Mouse (Mus musculus): ENCODE measurements around the gene Tfeb. TPM values are rescaled to one million over a fixed set of nuclear protein-coding genes. Genes with fewer than 3 reads are reported as not detected.

Tfeb gene
- 9.6 and 9.8 TPM in 2 replicates for polyA plus RNA-seq (2014; fragmentation: Nextera tagmentation; extraction: Ambion mirVana)

DNA sequence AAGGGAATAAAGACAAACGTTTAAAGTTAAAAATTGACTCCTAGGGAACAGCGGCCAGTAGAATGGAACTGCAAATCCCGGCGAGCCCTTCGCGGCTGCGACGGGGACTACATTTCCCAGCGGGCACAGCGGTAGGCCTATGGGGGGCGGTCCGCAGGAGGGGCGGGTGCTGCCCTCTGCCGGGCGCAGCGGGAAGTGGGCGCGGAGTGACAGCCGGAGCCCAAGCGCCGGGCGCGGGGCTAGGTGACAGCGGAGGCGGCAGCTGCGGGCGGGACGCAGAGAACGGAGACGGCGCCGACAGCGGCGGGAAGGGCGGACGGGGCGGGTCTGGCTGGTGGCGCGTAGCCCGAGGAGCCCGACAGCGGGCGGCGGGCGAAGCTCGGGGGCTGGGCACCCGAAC is at the start of gene Tfeb:
Gene Tfeb, plus strand, starts transcription at position 175 of the 400 bp plus-strand sequence.
- Histone ChIP-seq H3K36me3 (ENCODE audit: control insufficient read depth, insufficient read depth, low read length) (no peaks in the 10 kb centered on the region), H3K4me2 (peak within 1 kb of the TSS; percentile 99), H3K27me3 (replicated peaks; ENCODE audit: control insufficient read depth, insufficient read depth, low read length) (peaks cover 5% of the 10 kb centered on the region), H3K27ac (ENCODE audit: low read depth, low read length) (peak within 1 kb of the TSS; percentile 62), H3K9me3 (ENCODE audit: control insufficient read depth, low read length) (no peaks in the 10 kb centered on the region), H3K4me1 (replicated peaks; ENCODE audit: control insufficient read depth, insufficient read depth, low read length) (peaks cover 24% of the 10 kb centered on the region), H3K4me3 (ENCODE audit: low read depth, low read length) (peak within 1 kb of the TSS; percentile 81), H3K9ac (ENCODE audit: low read depth, low read length) (peak within 1 kb of the TSS; percentile 79)
- DNase-seq (ENCODE audit: low spot score) (peak; percentile 97), ATAC-seq (replicated peaks; ENCODE audit: low FRiP score) (peak; percentile 81)
- under 1% methylated on average over 47 of the region's 47 CpGs for WGBS

DNA sequence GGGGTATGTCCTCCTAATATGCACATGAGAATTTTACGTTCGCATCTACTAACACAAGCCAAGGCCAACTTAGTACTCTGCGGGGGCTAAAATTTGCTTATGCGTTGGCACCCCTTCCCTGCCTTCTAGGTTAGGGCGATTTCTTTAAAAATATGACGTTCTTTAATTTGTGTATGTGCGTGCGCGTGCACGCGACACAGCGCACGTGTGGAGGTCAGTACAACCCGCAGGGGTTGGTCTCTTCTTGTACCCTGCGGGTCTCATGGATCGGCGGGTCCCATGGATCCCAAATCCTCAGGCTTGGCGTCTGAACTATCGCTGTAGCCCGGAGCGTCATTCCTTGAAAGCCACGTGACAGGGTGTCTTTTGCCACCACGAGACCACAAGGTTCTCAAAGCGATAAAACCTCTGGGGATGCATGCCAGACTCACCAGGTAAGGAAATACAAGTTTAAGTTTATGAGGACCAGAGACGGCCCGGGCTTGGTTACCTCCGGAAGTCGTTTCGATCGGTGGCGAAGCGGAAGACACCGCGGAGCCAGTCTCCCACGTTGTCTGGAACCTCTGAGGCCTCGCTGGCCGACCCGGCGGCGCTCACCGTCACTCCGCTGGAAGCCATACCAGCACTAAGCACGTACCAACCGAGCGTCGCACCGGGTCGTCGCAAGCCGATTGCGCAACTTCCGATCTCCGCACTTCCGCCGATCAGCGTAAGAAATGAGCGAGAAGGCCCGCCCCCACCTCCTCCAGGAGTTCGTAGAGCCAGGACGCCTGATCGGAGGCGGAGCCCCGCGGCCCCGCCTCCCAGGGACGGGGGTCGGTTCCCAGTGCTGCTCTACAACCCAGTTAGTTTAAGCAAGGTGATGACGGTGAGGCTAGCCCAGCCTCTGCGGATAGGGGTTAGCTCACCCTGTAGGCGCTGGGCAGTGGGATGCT is 49.2 kb upstream of the Tfeb start:
- Histone ChIP-seq H3K36me3 (ENCODE audit: control insufficient read depth, insufficient read depth, low read length) (peaks cover 13% of the 10 kb centered on the region; the same call in 1 of the 2 replicates), H3K27ac (ENCODE audit: low read depth, low read length) (peak overlapping the region; percentile 75), H3K9me3 (ENCODE audit: control insufficient read depth, low read length) (no peaks in the 10 kb centered on the region), H3K27me3 (replicated peaks; ENCODE audit: control insufficient read depth, insufficient read depth, low read length) (peaks cover 2% of the 10 kb centered on the region; the same call in 1 of the 2 replicates), H3K4me1 (replicated peaks; ENCODE audit: control insufficient read depth, insufficient read depth, low read length) (peaks cover 11% of the 10 kb centered on the region), H3K4me3 (ENCODE audit: low read depth, low read length) (peak overlapping the region; percentile 81), H3K4me2 (peak overlapping the region; percentile 95), H3K9ac (ENCODE audit: low read depth, low read length) (peak overlapping the region; percentile 83)
- peak; percentile 92 for DNase-seq (ENCODE audit: low spot score)
- WGBS: under 1% methylated on average over 70 of the region's 70 CpGs
- ATAC-seq (replicated peaks; ENCODE audit: low FRiP score): peak; percentile 87

DNA sequence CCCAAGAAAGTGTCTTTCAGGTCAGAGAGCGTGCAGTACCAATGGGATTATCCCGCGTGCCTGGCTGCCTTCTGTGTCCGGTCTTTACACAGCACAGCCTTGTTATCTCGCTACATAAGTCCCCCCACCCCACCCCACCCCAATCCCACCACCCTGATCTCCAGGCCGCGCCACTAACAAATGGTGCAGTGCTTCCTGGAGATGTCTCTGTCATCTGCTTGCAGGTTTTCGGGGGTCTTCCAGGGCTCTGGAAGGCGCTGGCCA is 48.6 kb upstream of the Tfeb start, which contains the start of gene Tomm6:
Gene Tomm6, minus strand, starts transcription at position 43 of the 264 bp plus-strand sequence.
- peak within 1 kb of the TSS; percentile 81 for H3K4me3 ChIP-seq (ENCODE audit: low read depth, low read length)
- H3K9ac ChIP-seq (ENCODE audit: low read depth, low read length): peak within 1 kb of the TSS; percentile 83
- peaks cover 2% of the 10 kb centered on the region; the same call in 1 of the 2 replicates for H3K27me3 ChIP-seq (replicated peaks; ENCODE audit: control insufficient read depth, insufficient read depth, low read length)
- H3K36me3 ChIP-seq (ENCODE audit: control insufficient read depth, insufficient read depth, low read length): peaks cover 13% of the 10 kb centered on the region; the same call in 1 of the 2 replicates
- H3K9me3 ChIP-seq (ENCODE audit: control insufficient read depth, low read length): no peaks in the 10 kb centered on the region
- H3K4me1 ChIP-seq (replicated peaks; ENCODE audit: control insufficient read depth, insufficient read depth, low read length): peaks cover 11% of the 10 kb centered on the region
- H3K27ac ChIP-seq (ENCODE audit: low read depth, low read length): peak within 1 kb of the TSS; percentile 75
- DNase-seq (ENCODE audit: low spot score) (no peak), ATAC-seq (replicated peaks; ENCODE audit: low FRiP score) (no peak)
- H3K4me2 ChIP-seq: peak within 1 kb of the TSS; percentile 95
- 2% methylated on average over 9 of the region's 9 CpGs for WGBS

DNA sequence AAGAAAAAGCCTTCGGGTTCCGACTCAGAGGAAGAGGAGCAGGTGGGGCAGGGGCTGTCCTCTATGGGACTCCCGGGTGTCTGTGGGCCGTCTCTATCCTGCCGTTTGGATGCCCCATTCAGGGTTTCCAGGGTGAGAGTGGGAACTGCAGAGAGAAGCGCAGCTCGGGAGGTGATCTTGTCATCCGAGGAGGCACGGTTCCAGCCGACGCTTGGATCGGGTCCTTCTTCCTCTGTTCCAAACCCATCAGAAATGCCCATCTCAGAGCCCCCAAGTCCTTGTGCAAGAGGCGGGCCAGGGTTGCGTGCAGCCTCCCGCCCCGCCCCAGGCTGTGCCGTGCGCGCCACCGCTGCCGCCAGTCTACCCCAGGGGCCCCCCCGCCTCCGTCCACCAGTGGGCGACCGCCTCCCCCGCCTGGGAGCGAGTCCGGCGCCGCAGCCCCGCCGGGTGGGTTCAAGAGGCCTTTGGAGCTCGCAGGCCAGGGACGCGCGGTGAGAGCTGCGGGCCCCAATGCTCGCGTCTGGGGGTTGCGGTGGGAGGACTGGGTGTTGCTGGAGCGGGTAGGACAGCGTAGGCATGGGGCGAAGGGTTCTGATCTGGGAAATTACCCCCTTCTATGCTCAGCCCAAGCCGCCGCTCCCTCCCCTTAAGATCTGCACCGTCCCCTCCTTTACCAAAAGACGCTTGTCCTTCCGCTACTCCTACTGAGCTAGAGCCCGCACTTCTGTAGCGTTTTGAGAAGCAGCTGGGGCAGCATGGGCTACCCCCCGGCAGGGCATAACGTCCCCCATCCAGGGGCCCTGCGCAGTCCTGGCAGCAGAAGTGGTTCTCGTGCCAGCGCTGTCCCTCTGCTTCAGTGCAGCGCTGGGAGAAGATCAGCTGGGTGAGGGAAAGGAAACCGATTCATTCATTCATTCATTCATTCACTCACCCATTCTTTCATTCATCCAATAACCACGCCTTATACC is 47.9 kb upstream of the Tfeb start, which contains the start of gene Frs3:
Gene Frs3, plus strand, starts transcription at position 423 of the 968 bp plus-strand sequence.
- peaks cover 11% of the 10 kb centered on the region for H3K4me1 ChIP-seq (replicated peaks; ENCODE audit: control insufficient read depth, insufficient read depth, low read length)
- H3K36me3 ChIP-seq (ENCODE audit: control insufficient read depth, insufficient read depth, low read length): peaks cover 13% of the 10 kb centered on the region; the same call in 1 of the 2 replicates
- DNase-seq (ENCODE audit: low spot score) (peak; percentile 83), ATAC-seq (replicated peaks; ENCODE audit: low FRiP score) (peak; percentile 67)
- peak within 1 kb of the TSS; percentile 83 for H3K9ac ChIP-seq (ENCODE audit: low read depth, low read length)
- H3K4me3 ChIP-seq (ENCODE audit: low read depth, low read length): peak within 1 kb of the TSS; percentile 81
- H3K9me3 ChIP-seq (ENCODE audit: control insufficient read depth, low read length): no peaks in the 10 kb centered on the region
- H3K4me2 ChIP-seq: peak within 1 kb of the TSS; percentile 95
- peak within 1 kb of the TSS; percentile 75 for H3K27ac ChIP-seq (ENCODE audit: low read depth, low read length)
- 1% methylated on average over 58 of the region's 58 CpGs for WGBS
- H3K27me3 ChIP-seq (replicated peaks; ENCODE audit: control insufficient read depth, insufficient read depth, low read length): peaks cover 5% of the 10 kb centered on the region

DNA sequence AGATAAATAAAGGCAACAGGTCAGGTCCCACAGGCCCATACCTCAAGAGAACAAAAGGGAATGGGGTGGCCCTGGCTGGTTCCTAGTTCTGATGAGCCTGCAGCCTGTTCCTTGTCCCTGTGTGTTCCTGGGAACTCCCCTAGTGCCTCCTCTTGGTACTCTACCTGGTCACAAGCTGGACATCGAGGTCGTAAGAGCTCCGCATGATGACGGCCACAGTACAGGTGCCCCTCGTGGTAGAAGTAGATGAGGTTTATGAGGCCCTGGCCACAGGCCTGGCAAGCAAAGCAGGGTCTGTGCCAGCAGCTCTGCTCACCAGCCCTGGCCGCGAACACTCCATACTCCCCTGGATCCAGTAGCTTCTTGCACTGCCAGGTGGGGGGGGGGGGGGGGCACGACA is 46.9 kb upstream of the Tfeb start:
- Histone ChIP-seq H3K9me3 (ENCODE audit: control insufficient read depth, low read length) (no peaks in the 10 kb centered on the region), H3K9ac (ENCODE audit: low read depth, low read length) (no peak overlapping the region), H3K4me1 (replicated peaks; ENCODE audit: control insufficient read depth, insufficient read depth, low read length) (peaks cover 16% of the 10 kb centered on the region), H3K27ac (ENCODE audit: low read depth, low read length) (no peak overlapping the region), H3K27me3 (replicated peaks; ENCODE audit: control insufficient read depth, insufficient read depth, low read length) (peaks cover 6% of the 10 kb centered on the region), H3K4me2 (no peak overlapping the region), H3K4me3 (ENCODE audit: low read depth, low read length) (no peak overlapping the region), H3K36me3 (ENCODE audit: control insufficient read depth, insufficient read depth, low read length) (peaks cover 8% of the 10 kb centered on the region; the same call in 1 of the 2 replicates)
- no peak for ATAC-seq (replicated peaks; ENCODE audit: low FRiP score)
- DNase-seq (ENCODE audit: low spot score): no peak
- WGBS: 71% methylated on average over 7 of the region's 8 CpGs

DNA sequence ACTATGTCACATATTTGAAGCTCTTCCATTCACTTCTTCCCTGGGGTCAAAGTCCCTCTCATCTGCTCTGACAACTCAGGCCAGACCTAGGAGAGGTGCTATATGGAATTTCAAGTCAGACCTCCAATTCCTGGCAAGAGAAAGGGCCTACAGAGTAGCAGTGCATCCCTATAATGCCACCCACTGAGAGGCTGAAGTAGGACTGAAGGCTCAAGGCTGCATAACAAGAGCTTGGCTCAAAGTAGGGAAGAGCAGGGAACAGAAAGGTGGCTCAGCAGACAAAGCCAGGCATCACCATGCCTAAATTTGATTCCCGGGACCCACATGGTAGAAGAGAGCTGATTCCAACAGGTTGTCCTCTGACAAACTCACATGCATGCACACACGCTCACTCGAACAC is 45.2 kb upstream of the Tfeb start:
- Histone ChIP-seq H3K4me3 (ENCODE audit: low read depth, low read length) (no peak overlapping the region), H3K9ac (ENCODE audit: low read depth, low read length) (no peak overlapping the region), H3K4me1 (replicated peaks; ENCODE audit: control insufficient read depth, insufficient read depth, low read length) (peaks cover 21% of the 10 kb centered on the region), H3K27ac (ENCODE audit: low read depth, low read length) (no peak overlapping the region), H3K4me2 (no peak overlapping the region), H3K9me3 (ENCODE audit: control insufficient read depth, low read length) (no peaks in the 10 kb centered on the region), H3K36me3 (ENCODE audit: control insufficient read depth, insufficient read depth, low read length) (no peaks in the 10 kb centered on the region), H3K27me3 (replicated peaks; ENCODE audit: control insufficient read depth, insufficient read depth, low read length) (peaks cover 11% of the 10 kb centered on the region)
- whole genome bisulfite sequencing: 93% methylated on average over 3 of the region's 3 CpGs
- DNase-seq (ENCODE audit: low spot score) (no peak), ATAC-seq (replicated peaks; ENCODE audit: low FRiP score) (no peak)

DNA sequence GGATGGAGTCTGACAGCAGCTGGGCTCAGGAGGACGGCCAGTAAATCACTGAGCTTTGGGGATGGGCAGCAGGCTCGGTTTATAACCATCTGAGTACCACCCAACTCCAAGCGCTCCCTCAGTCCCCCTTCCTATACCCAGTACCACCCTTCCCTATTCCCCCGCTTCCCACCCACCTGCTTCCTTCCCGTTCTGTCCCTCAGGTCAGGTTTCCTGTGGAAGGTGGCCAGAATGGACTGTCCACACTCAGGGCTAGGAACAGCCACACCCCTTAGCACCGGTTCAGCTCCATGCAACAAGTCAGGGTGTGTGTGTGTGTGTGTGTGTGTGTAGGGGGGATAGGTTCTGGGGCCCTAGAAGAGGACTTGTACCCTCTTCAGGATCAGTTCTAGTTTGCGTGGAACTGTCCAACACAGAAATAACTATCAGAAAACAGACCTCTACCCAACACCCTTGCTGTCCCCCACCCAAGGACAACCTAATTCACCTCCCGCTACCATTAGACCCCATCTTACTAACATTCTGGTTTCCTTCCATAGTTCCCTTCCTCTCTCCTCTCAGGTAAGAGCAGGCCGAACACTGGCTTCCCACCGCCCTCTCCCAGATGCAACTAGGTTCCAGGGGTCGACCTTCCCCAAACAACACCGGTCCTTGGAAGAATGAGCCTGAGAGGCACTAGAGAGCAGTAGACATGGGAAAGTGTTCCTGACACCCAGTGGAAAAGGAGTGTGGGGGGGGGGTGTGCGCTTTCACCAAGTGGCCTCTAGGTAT is 43.0 kb upstream of the Tfeb start:
- H3K4me1 ChIP-seq (replicated peaks; ENCODE audit: control insufficient read depth, insufficient read depth, low read length): peaks cover 14% of the 10 kb centered on the region
- DNase-seq (ENCODE audit: low spot score): no peak
- peak overlapping the region; percentile 77 for H3K4me3 ChIP-seq (ENCODE audit: low read depth, low read length)
- no peaks in the 10 kb centered on the region for H3K9me3 ChIP-seq (ENCODE audit: control insufficient read depth, low read length)
- no peak overlapping the region for H3K27ac ChIP-seq (ENCODE audit: low read depth, low read length)
- no peaks in the 10 kb centered on the region for H3K36me3 ChIP-seq (ENCODE audit: control insufficient read depth, insufficient read depth, low read length)
- no peak for ATAC-seq (replicated peaks; ENCODE audit: low FRiP score)
- H3K27me3 ChIP-seq (replicated peaks; ENCODE audit: control insufficient read depth, insufficient read depth, low read length): peaks cover 20% of the 10 kb centered on the region
- H3K9ac ChIP-seq (ENCODE audit: low read depth, low read length): peak overlapping the region; percentile 75; the same call in 1 of the 2 replicates
- 40% methylated on average over 13 of the region's 13 CpGs for whole genome bisulfite sequencing
- peak overlapping the region; percentile 96 for H3K4me2 ChIP-seq

DNA sequence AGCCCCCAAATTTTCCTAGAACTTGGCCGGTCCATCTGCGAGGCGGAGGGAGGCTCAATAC is 42.6 kb upstream of the Tfeb start, which contains the start of gene Gm21981:
Gene Gm21981, minus strand, starts transcription at position 14 of the 61 bp plus-strand sequence.
- Histone ChIP-seq H3K9me3 (ENCODE audit: control insufficient read depth, low read length) (no peaks in the 10 kb centered on the region), H3K27me3 (replicated peaks; ENCODE audit: control insufficient read depth, insufficient read depth, low read length) (peaks cover 20% of the 10 kb centered on the region), H3K4me2 (peak within 1 kb of the TSS; percentile 96), H3K9ac (ENCODE audit: low read depth, low read length) (peak within 1 kb of the TSS; percentile 75), H3K27ac (ENCODE audit: low read depth, low read length) (peak within 1 kb of the TSS; percentile 26), H3K4me3 (ENCODE audit: low read depth, low read length) (peak within 1 kb of the TSS; percentile 77), H3K4me1 (replicated peaks; ENCODE audit: control insufficient read depth, insufficient read depth, low read length) (peaks cover 12% of the 10 kb centered on the region), H3K36me3 (ENCODE audit: control insufficient read depth, insufficient read depth, low read length) (no peaks in the 10 kb centered on the region)
- DNase-seq (ENCODE audit: low spot score): no peak
- ATAC-seq (replicated peaks; ENCODE audit: low FRiP score): no peak
- 0% methylated on average over 3 of the region's 3 CpGs for WGBS

Data from liver, embryonic 11.5 days (tissue).